Mouse (Mus musculus) hindbrain, embryonic 13.5 days (tissue): ENCODE data around the gene Shf. TPM values are rescaled to one million over a fixed set of nuclear protein-coding genes. Genes with fewer than 3 reads are reported as not detected.

ENCODE experiments used
- ATAC-seq: fragments of 200-750 bp; cut with Nextera tagmentation; 2 replicates; pipeline ENCODE4 v1.8.0; 2017; ENCODE audit warnings: moderate TSS enrichment; ENCODE audit not compliant: low FRiP score
- H3K27ac ChIP-seq: fragments of 300-500 bp; sonication (generic); 2 replicates; pipeline ENCODE4 v1.5.1; 2015; ENCODE audit warnings: inconsistent platforms, mild to moderate bottlenecking, moderate library complexity
- H3K27me3 ChIP-seq: fragments of 300-500 bp; sonication (generic); 2 replicates; pipeline ENCODE4 v1.6.1; 2015; ENCODE audit warnings: mild to moderate bottlenecking, inconsistent platforms
- H3K36me3 ChIP-seq: fragments of 300-500 bp; sonication (generic); 2 replicates; pipeline ENCODE4 v1.6.1; 2015; ENCODE audit warnings: mild to moderate bottlenecking, inconsistent platforms
- H3K4me1 ChIP-seq: fragments of 300-500 bp; sonication (generic); replicated peaks from 2 replicates; pipeline ENCODE4 v1.6.1; 2015; ENCODE audit warnings: inconsistent platforms
- H3K4me2 ChIP-seq: fragments of 300-500 bp; sonication (generic); 2 replicates; pipeline ENCODE4 v1.6.1; 2015; ENCODE audit warnings: inconsistent platforms, mild to moderate bottlenecking, moderate library complexity
- H3K4me3 ChIP-seq: fragments of 300-500 bp; sonication (generic); 2 replicates; pipeline ENCODE4 v1.5.1; 2015; ENCODE audit warnings: mild to moderate bottlenecking, inconsistent platforms
- H3K9ac ChIP-seq: fragments of 300-500 bp; sonication (generic); 2 replicates; pipeline ENCODE4 v1.6.1; 2015; ENCODE audit warnings: mild to moderate bottlenecking, inconsistent platforms
- H3K9me3 ChIP-seq: fragments of 300-500 bp; sonication (generic); 2 replicates; pipeline ENCODE4 v1.6.1; 2016; ENCODE audit warnings: inconsistent platforms
- WGBS: fragments of 180-500 bp; shearing (Covaris S2); methylation state at CpG from one replicate; pipeline ENCODE4 v1.1.7; 2015; 5-methylcytosine and 5-hydroxymethylcytosine counted together
- polyA plus RNA-seq: library from polyadenylated mRNA; unstranded; fragments of >200 nt; fragmentation: Nextera tagmentation; extraction: Ambion mirVana; gene quantifications from 2 replicates; pipeline ENCODE4 v1.2.1, GENCODE M21; 2015

Shf gene
- polyA plus RNA-seq, 1 experiment from 2014 or later = 13.5 TPM

- WGBS = under 1% methylated on average over 26 of the region's 26 CpGs
- peak overlapping the region; percentile 50 for H3K4me3 ChIP-seq
Observed at GRCm38 (mm10) chr2:122377751-122378246, 8.8 kb upstream of the Shf start.

GRCm38 (mm10) chr2:122377215-122377674 lies 8.3 kb upstream of the Shf start:
- peaks cover 9% of the 10 kb centered on the region for H3K4me1 ChIP-seq
- H3K4me3 ChIP-seq = peak overlapping the region; percentile 50
- H3K36me3 ChIP-seq = no peaks in the 10 kb centered on the region
- peak overlapping the region; percentile 40 for H3K4me2 ChIP-seq
- peak overlapping the region; percentile 76 for H3K9ac ChIP-seq
- peaks cover 3% of the 10 kb centered on the region; the same call in 1 of the 2 replicates for H3K27me3 ChIP-seq
- WGBS = under 1% methylated on average over 28 of the region's 28 CpGs
- peak overlapping the region; percentile 88 for H3K27ac ChIP-seq
- no peaks in the 10 kb centered on the region for H3K9me3 ChIP-seq
- peak; percentile 93 for ATAC-seq

More at GRCm38 (mm10) chr2:122377751-122378246, 8.8 kb upstream of the Shf start:
- H3K27ac ChIP-seq = peak overlapping the region; percentile 88
- H3K36me3 ChIP-seq = no peaks in the 10 kb centered on the region
- H3K9ac ChIP-seq = peak overlapping the region; percentile 76
- no peaks in the 10 kb centered on the region for H3K9me3 ChIP-seq
- H3K27me3 ChIP-seq = 0 out of 2 replicates have a peak, but pooled peaks cover 3% of the 10 kb centered on the region
- peak; percentile 86 for ATAC-seq
- H3K4me2 ChIP-seq = peak overlapping the region; percentile 40
- H3K4me1 ChIP-seq = peaks cover 9% of the 10 kb centered on the region

- H3K4me3 ChIP-seq = peak overlapping the region; percentile 73
- H3K36me3 ChIP-seq = no peaks in the 10 kb centered on the region
- no peak; the same call in 1 of the 2 replicates for ATAC-seq
- no peaks in the 10 kb centered on the region for H3K9me3 ChIP-seq
- H3K4me1 ChIP-seq = peaks cover 9% of the 10 kb centered on the region
- H3K27me3 ChIP-seq = peaks cover 6% of the 10 kb centered on the region; the same call in 1 of the 2 replicates
- H3K4me2 ChIP-seq = peak overlapping the region; percentile 93
- peak overlapping the region; percentile 92 for H3K27ac ChIP-seq
- under 1% methylated on average over 22 of the region's 22 CpGs for WGBS
- peak overlapping the region; percentile 81 for H3K9ac ChIP-seq
Observed at GRCm38 (mm10) chr2:122376041-122376561, 7.1 kb upstream of the Shf start.

- WGBS = under 1% methylated on average over 32 of the region's 32 CpGs
- Histone ChIP-seq H3K27ac (peak overlapping the region; percentile 92), H3K36me3 (no peaks in the 10 kb centered on the region), H3K9me3 (no peaks in the 10 kb centered on the region), H3K4me1 (peaks cover 9% of the 10 kb centered on the region), H3K9ac (peak overlapping the region; percentile 81), H3K27me3 (peaks cover 6% of the 10 kb centered on the region; the same call in 1 of the 2 replicates), H3K4me3 (peak overlapping the region; percentile 73), H3K4me2 (peak overlapping the region; percentile 93)
- ATAC-seq = peak; percentile 86
Observed at GRCm38 (mm10) chr2:122375391-122375991, 6.5 kb upstream of the Shf start.

- Histone ChIP-seq H3K27me3 (peaks cover 10% of the 10 kb centered on the region; the same call in 1 of the 2 replicates), H3K27ac (peak overlapping the region; percentile 77), H3K4me2 (peak overlapping the region; percentile 52), H3K4me3 (peak overlapping the region; percentile 73), H3K36me3 (no peaks in the 10 kb centered on the region), H3K4me1 (peaks cover 9% of the 10 kb centered on the region), H3K9ac (peak overlapping the region; percentile 67), H3K9me3 (no peaks in the 10 kb centered on the region)
- WGBS = 17% methylated on average over 23 of the region's 23 CpGs
- ATAC-seq = no peak
Observed at GRCm38 (mm10) chr2:122374666-122375331, 5.8 kb upstream of the Shf start.

- Histone ChIP-seq H3K4me1 (peaks cover 14% of the 10 kb centered on the region), H3K36me3 (no peaks in the 10 kb centered on the region), H3K4me3 (no peak overlapping the region), H3K9ac (no peak overlapping the region), H3K9me3 (no peaks in the 10 kb centered on the region), H3K27me3 (peaks cover 8% of the 10 kb centered on the region; the same call in 1 of the 2 replicates), H3K4me2 (no peak overlapping the region), H3K27ac (no peak overlapping the region)
- WGBS = 87% methylated on average over 5 of the region's 5 CpGs
- ATAC-seq = no peak
Observed at GRCm38 (mm10) chr2:122374012-122374411, 5.0 kb upstream of the Shf start.

- Histone ChIP-seq H3K4me1 (peaks cover 20% of the 10 kb centered on the region), H3K4me2 (no peak overlapping the region), H3K27ac (no peak overlapping the region), H3K27me3 (peaks cover 8% of the 10 kb centered on the region; the same call in 1 of the 2 replicates), H3K9me3 (no peaks in the 10 kb centered on the region), H3K36me3 (no peaks in the 10 kb centered on the region), H3K9ac (no peak overlapping the region), H3K4me3 (no peak overlapping the region)
- no peak for ATAC-seq
- WGBS = 80% methylated on average over 1 of the region's 1 CpGs
Observed at GRCm38 (mm10) chr2:122372541-122372940, 3.6 kb upstream of the Shf start.

GRCm38 (mm10) chr2:122372067-122372466 lies 3.1 kb upstream of the Shf start:
- ATAC-seq = no peak
- WGBS = 77% methylated on average over 3 of the region's 3 CpGs
- H3K4me3 ChIP-seq = no peak overlapping the region
- H3K4me2 ChIP-seq = no peak overlapping the region
- no peak overlapping the region for H3K9ac ChIP-seq
- H3K36me3 ChIP-seq = no peaks in the 10 kb centered on the region
- H3K9me3 ChIP-seq = no peaks in the 10 kb centered on the region
- no peak overlapping the region for H3K27ac ChIP-seq
- peaks cover 8% of the 10 kb centered on the region; the same call in 1 of the 2 replicates for H3K27me3 ChIP-seq
- peaks cover 25% of the 10 kb centered on the region for H3K4me1 ChIP-seq

- Histone ChIP-seq H3K4me1 (peaks cover 38% of the 10 kb centered on the region), H3K4me2 (no peak overlapping the region)
Observed at GRCm38 (mm10) chr2:122370101-122370750, 1.3 kb upstream of the Shf start.

GRCm38 (mm10) chr2:122368081-122368971 lies 636 bp downstream of the Shf start:
- H3K36me3 ChIP-seq = peaks cover 7% of the 10 kb centered on the region; the same call in 1 of the 2 replicates
- peak overlapping the region; percentile 79 for H3K4me2 ChIP-seq
- ATAC-seq = peak; percentile 52
- WGBS = 1% methylated on average over 43 of the region's 55 CpGs
- H3K4me3 ChIP-seq = peak overlapping the region; percentile 95
- H3K9me3 ChIP-seq = no peaks in the 10 kb centered on the region
- peaks cover 37% of the 10 kb centered on the region for H3K4me1 ChIP-seq
- peaks cover 8% of the 10 kb centered on the region; the same call in 1 of the 2 replicates for H3K27me3 ChIP-seq
- peak overlapping the region; percentile 82 for H3K27ac ChIP-seq
- H3K9ac ChIP-seq = peak overlapping the region; percentile 95

More at GRCm38 (mm10) chr2:122370101-122370750, 1.3 kb upstream of the Shf start:
- no peak for ATAC-seq
- no peaks in the 10 kb centered on the region for H3K36me3 ChIP-seq
- H3K4me3 ChIP-seq = no peak overlapping the region
- no peaks in the 10 kb centered on the region for H3K9me3 ChIP-seq
- H3K27me3 ChIP-seq = peaks cover 8% of the 10 kb centered on the region; the same call in 1 of the 2 replicates
- H3K27ac ChIP-seq = no peak overlapping the region
- no peak overlapping the region for H3K9ac ChIP-seq
- 22% methylated on average over 10 of the region's 10 CpGs for WGBS

- Histone ChIP-seq H3K27ac (peak overlapping the region; percentile 82), H3K4me2 (peak overlapping the region; percentile 79), H3K27me3 (peaks cover 8% of the 10 kb centered on the region; the same call in 1 of the 2 replicates), H3K4me3 (peak overlapping the region; percentile 95), H3K9ac (peak overlapping the region; percentile 95), H3K9me3 (no peaks in the 10 kb centered on the region), H3K36me3 (peaks cover 13% of the 10 kb centered on the region; the same call in 1 of the 2 replicates), H3K4me1 (peaks cover 40% of the 10 kb centered on the region)
- no peak for ATAC-seq
- WGBS = 3% methylated on average over 4 of the region's 4 CpGs
Observed at GRCm38 (mm10) chr2:122367701-122368080, 1.3 kb downstream of the Shf start.
